ENCODE assay signal across 20 mouse cellular contexts in the genomic region with DNA sequence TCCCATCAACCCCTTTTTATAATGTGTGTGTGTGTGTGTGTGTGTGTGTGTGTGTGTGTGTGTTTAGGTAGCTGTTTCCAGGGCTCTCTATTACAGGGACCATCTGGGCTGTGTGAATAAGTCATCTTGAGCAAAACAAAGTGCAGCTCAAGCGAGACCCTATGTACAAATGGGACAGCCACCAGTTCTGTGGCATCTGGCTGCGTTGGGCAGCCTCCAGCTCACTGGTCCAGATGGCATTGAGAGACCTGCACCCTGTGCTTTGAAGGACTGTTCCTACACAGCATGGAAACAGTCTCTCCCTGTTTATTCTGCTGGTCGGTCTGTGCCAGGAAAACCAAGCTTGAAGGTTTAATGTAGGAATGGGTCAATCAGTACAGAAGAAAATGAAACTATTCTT.
DNase-seq lines count a peak whose midpoint lies in the region; ATAC-seq and TF ChIP-seq lines count a peak whose summit lies in the region.
"Had no signal": no experiment of that assay in that cellular context is flagged by ENCODE, and none has a peak within 500 bp of the region (broad histone marks: within the 10 kb centered on the region; RNA-seq: fewer than 3 reads in every experiment).

No protein-coding gene starts in this region.

- 62% methylated on average over 3 of the region's 3 CpGs for WGBS in forebrain, embryonic 15.5 days
- 85% methylated on average over 3 of the region's 3 CpGs for WGBS in forebrain, embryonic 12.5 days
- 67% methylated on average over 3 of the region's 3 CpGs for WGBS in hindbrain, embryonic 16.5 days
- 74% methylated on average over 3 of the region's 3 CpGs for WGBS in kidney, adult 2 months

- no peak overlapping the region for H3K27ac ChIP-seq in forebrain, embryonic 15.5 days (replicated peaks)
- no peak overlapping the region for H3K27ac ChIP-seq in forebrain, embryonic 12.5 days
- no peak overlapping the region for H3K27ac ChIP-seq in hindbrain, embryonic 16.5 days (ENCODE audit: low read depth, low read length)
- H3K27ac ChIP-seq in kidney, adult 2 months (ENCODE audit: insufficient read depth, low read depth, low read length), result no peak overlapping the region
- H3K27ac ChIP-seq: embryonic facial prominence, embryonic 10.5 days; midbrain, embryonic 10.5 days had no signal

- DNase-seq in left cerebral cortex, postnatal 4 days, result peak; percentile 80
- DNase-seq in left cerebral cortex, adult 9 months (ENCODE audit: low spot score in 2 of 2), result no peak
- DNase-seq in brain, embryonic 14.5 days (ENCODE audit: low read depth), result peak; percentile 67
- no peak for DNase-seq in kidney, adult 2 months
- DNase-seq: adrenal gland, postnatal 14 days; gastrocnemius, postnatal 36 days; heart, postnatal 10 days; liver; liver, postnatal 0 days; lung, postnatal 36 days; thymus, postnatal 14 days had no signal

- H3K36me3 ChIP-seq in forebrain, embryonic 15.5 days, result no peaks in the 10 kb centered on the region
- H3K36me3 ChIP-seq in forebrain, embryonic 12.5 days (replicated peaks), result no peaks in the 10 kb centered on the region
- H3K36me3 ChIP-seq in hindbrain, embryonic 16.5 days (ENCODE audit: control insufficient read depth, insufficient read depth, low read length), result no peaks in the 10 kb centered on the region
- no peaks in the 10 kb centered on the region for H3K36me3 ChIP-seq in kidney, adult 2 months (ENCODE audit: control insufficient read depth, insufficient read depth, low read length)
- H3K36me3 ChIP-seq: embryonic facial prominence, embryonic 10.5 days; midbrain, embryonic 10.5 days had no signal

- H3K4me1 ChIP-seq in forebrain, embryonic 15.5 days, result no peaks in the 10 kb centered on the region
- H3K4me1 ChIP-seq in forebrain, embryonic 12.5 days, result no peaks in the 10 kb centered on the region
- no peaks in the 10 kb centered on the region for H3K4me1 ChIP-seq in hindbrain, embryonic 16.5 days (ENCODE audit: control insufficient read depth, insufficient read depth, low read depth, low read length)
- H3K4me1 ChIP-seq in kidney, adult 2 months (ENCODE audit: control insufficient read depth, insufficient read depth, low read length), result no peaks in the 10 kb centered on the region
- H3K4me1 ChIP-seq: embryonic facial prominence, embryonic 10.5 days had no signal

- H3K27me3 ChIP-seq in forebrain, embryonic 15.5 days, result no peaks in the 10 kb centered on the region
- no peaks in the 10 kb centered on the region for H3K27me3 ChIP-seq in forebrain, embryonic 12.5 days
- H3K27me3 ChIP-seq in hindbrain, embryonic 16.5 days (replicated peaks; ENCODE audit: control insufficient read depth, insufficient read depth, low read length), result no peaks in the 10 kb centered on the region
- no peaks in the 10 kb centered on the region for H3K27me3 ChIP-seq in kidney, adult 2 months (replicated peaks; ENCODE audit: control insufficient read depth, insufficient read depth, low read length)
- H3K27me3 ChIP-seq: Patski had no signal

- H3K4me2 ChIP-seq in forebrain, embryonic 15.5 days (replicated peaks), result no peak overlapping the region
- no peak overlapping the region for H3K4me2 ChIP-seq in forebrain, embryonic 12.5 days
- no peak overlapping the region for H3K4me2 ChIP-seq in hindbrain, embryonic 16.5 days (ENCODE audit: low read length)

- no peak overlapping the region for H3K9ac ChIP-seq in forebrain, embryonic 15.5 days (replicated peaks)
- H3K9ac ChIP-seq in forebrain, embryonic 12.5 days, result no peak overlapping the region
- H3K9ac ChIP-seq in hindbrain, embryonic 16.5 days (ENCODE audit: low read depth, low read length), result no peak overlapping the region
- H3K9ac ChIP-seq: liver, postnatal 0 days had no signal

- no peak for TF ChIP-seq CTCF in brain, embryonic 14.5 days (IDR thresholded peaks at IDR 0.05; ENCODE audit: borderline replicate concordance, extremely low read depth, insufficient read depth, insufficient read length)
- TF ChIP-seq CTCF in kidney, adult 2 months (conservative IDR thresholded peaks at IDR 0.05; ENCODE audit: insufficient read depth, insufficient read length, low read depth, low read length), result no peak

- peak; percentile 87 for ATAC-seq in forebrain, embryonic 15.5 days (replicated peaks)
- ATAC-seq in forebrain, embryonic 12.5 days (ENCODE audit: low FRiP score), result no peak
- ATAC-seq in hindbrain, embryonic 16.5 days, result peak; percentile 91
- ATAC-seq: activated CD4-positive, CD25-positive, alpha-beta regulatory T cell, adult 4 months; inflammation-experienced regulatory T-cells, adult 6 months; liver, postnatal 0 days; Patski had no signal

- H3K4me3 ChIP-seq in forebrain, embryonic 15.5 days, result no peak overlapping the region
- H3K4me3 ChIP-seq in forebrain, embryonic 12.5 days (replicated peaks), result no peak overlapping the region
- H3K4me3 ChIP-seq in hindbrain, embryonic 16.5 days (ENCODE audit: low read length), result no peak overlapping the region
- H3K4me3 ChIP-seq in kidney, adult 2 months (ENCODE audit: insufficient read depth, low read depth, low read length), result no peak overlapping the region
- H3K4me3 ChIP-seq: embryonic facial prominence, embryonic 10.5 days; midbrain, embryonic 10.5 days; myocyte had no signal

- no peak for TF ChIP-seq POLR2A in brain, embryonic 14.5 days (IDR thresholded peaks at IDR 0.05; ENCODE audit: borderline replicate concordance, extremely low read depth, insufficient read depth, insufficient read length, poor library complexity, severe bottlenecking)
- TF ChIP-seq POLR2A in kidney, adult 2 months (IDR thresholded peaks at IDR 0.05; ENCODE audit: low read depth, low read length), result no peak

- no peaks in the 10 kb centered on the region for H3K9me3 ChIP-seq in forebrain, embryonic 15.5 days
- H3K9me3 ChIP-seq in forebrain, embryonic 12.5 days, result no peaks in the 10 kb centered on the region
- H3K9me3 ChIP-seq in hindbrain, embryonic 16.5 days (ENCODE audit: control insufficient read depth, low read length), result no peaks in the 10 kb centered on the region
- H3K9me3 ChIP-seq: embryonic facial prominence, embryonic 10.5 days; midbrain, embryonic 10.5 days had no signal

- intact Hi-C loops in left cerebral cortex, postnatal 4 days (cut with DNase I), result no loop called here

Comparison
In these comparisons a context has a peak if more than half of its experiments do, and no peak if none do; other contexts are left out.
1. DNase-seq: peak in left cerebral cortex, postnatal 4 days (single experiment) and brain, embryonic 14.5 days (single experiment); none in left cerebral cortex, adult 9 months (0 of 2) and kidney, adult 2 months (single experiment).